ENCODE assay signal across 8 mouse cellular contexts in the genomic region with DNA sequence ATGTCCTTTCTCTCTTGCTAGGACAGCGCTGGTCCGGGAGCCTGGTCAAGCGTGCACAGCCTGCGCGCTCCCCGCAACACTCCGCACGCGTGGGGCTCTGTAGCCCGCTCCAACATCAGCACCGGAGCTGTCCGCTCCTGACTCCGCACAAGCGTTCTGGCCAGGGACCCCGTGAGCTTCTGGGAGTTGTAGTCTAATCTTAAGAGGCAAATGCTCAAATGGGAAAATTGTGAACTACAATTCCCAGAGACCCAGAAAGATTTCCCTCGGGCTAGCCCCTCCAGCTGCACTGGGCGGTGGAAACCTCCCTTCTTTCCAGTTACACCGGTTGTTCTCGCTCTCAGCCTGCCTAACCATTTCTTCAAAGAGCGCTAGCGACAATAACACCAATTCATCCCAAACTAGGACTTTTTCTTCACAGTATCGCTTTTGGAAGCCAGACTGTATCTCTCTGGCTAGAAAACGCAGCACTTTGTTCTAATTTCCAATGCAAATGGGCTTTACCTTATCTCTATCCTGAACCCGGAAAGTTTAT. TPM values are rescaled to one million over a fixed set of nuclear protein-coding genes. Genes with fewer than 3 reads are reported as not detected.
DNase-seq lines count a peak whose midpoint lies in the region; TF ChIP-seq lines count a peak whose summit lies in the region.

No protein-coding gene starts in this region.

- no peak for TF ChIP-seq CTCF in gastrocnemius, adult 2 months (IDR thresholded peaks at IDR 0.05)
- TF ChIP-seq CTCF in left cerebral cortex, adult 2 months (IDR thresholded peaks at IDR 0.05) = no peak

- H3K4me3 ChIP-seq in gastrocnemius, adult 2 months = peak overlapping the region; percentile 59
- peak overlapping the region; percentile 63 for H3K4me3 ChIP-seq in left cerebral cortex, adult 2 months

- intact Hi-C loops in gastrocnemius, adult 2 months (cut with DNase I) = no loop called here
- intact Hi-C loops in left cerebral cortex, adult 2 months (cut with DNase I) = no loop called here

- H3K27ac ChIP-seq in gastrocnemius, adult 2 months = no peak overlapping the region
- H3K27ac ChIP-seq in left cerebral cortex, adult 2 months = peak overlapping the region; percentile 72

- peak; percentile 71 to 84 for DNase-seq in adrenal gland, adult (ENCODE audit: inconsistent age in 2 of 2, low spot score in 1 of 2)
- peak; percentile 43 to 75 for DNase-seq in cerebellum, postnatal 4 days (ENCODE audit: low spot score in 2 of 2)
- DNase-seq in gastrocnemius, adult 2 months = peak; percentile 47
- DNase-seq in hindlimb bud, embryonic 11.5 days (ENCODE audit: extremely low spot score, low read depth, low spot score) = peak; percentile 79
- peak; percentile 78 to 81 for DNase-seq in left cerebral cortex, adult 2 months (ENCODE audit: extremely low spot score in 1 of 2, low spot score in 2 of 2)
- peak; percentile 80 for DNase-seq in lung, postnatal 36 days
- peak; percentile 85 for DNase-seq in right cerebral cortex, adult 2 months (ENCODE audit: low spot score in 2 of 2)
- no peak for DNase-seq in thymus, postnatal 10 days (ENCODE audit: low spot score in 2 of 2)

RNA-seq across cellular contexts. Expression of gene Rab3c, which starts 0.7 kb away (rescaled TPM):
- not detected for total RNA-seq in gastrocnemius, adult 2 months (2021)
- 100 to 1,000 TPM; 179 to 180 TPM for total RNA-seq in left cerebral cortex, adult 2 months (2021)

Comparison
In these comparisons a context has a peak if more than half of its experiments do, and no peak if none do; other contexts are left out.
1. DNase-seq: peak in adrenal gland, adult (2 of 2), cerebellum, postnatal 4 days (2 of 2), gastrocnemius, adult 2 months (single experiment), hindlimb bud, embryonic 11.5 days (single experiment), left cerebral cortex, adult 2 months (2 of 2), lung, postnatal 36 days (single experiment) and right cerebral cortex, adult 2 months (2 of 2); none in thymus, postnatal 10 days (0 of 2).
2. RNA of gene Rab3c, which starts 0.7 kb away (total RNA-seq): 179 to 180 TPM in left cerebral cortex, adult 2 months; not detected in gastrocnemius, adult 2 months; every median in the first group is over 100 times any median in the second.